Mouse (Mus musculus) thymus, adult 2 months (tissue): Measurements from ENCODE around the gene Aftph.

Experiments used
- CTCF ChIP-seq: fragments of 200-500 bp; IDR thresholded peaks from 2 replicates; pipeline ENCODE4 v1.5.1; 2012; ENCODE audit warnings: mild to moderate bottlenecking, control low read depth, low read length, moderate library complexity, borderline replicate concordance; ENCODE audit not compliant: control insufficient read depth, poor library complexity, insufficient read depth; ENCODE audit errors: extremely low read depth
- POLR2A ChIP-seq: fragments of 200-500 bp; IDR thresholded peaks from 2 replicates; pipeline ENCODE4 v1.6.1; 2012; ENCODE audit warnings: mild to moderate bottlenecking, low read length, control low read depth, moderate library complexity; ENCODE audit not compliant: control insufficient read depth, poor library complexity, insufficient read depth; ENCODE audit errors: extremely low read depth

DNA sequence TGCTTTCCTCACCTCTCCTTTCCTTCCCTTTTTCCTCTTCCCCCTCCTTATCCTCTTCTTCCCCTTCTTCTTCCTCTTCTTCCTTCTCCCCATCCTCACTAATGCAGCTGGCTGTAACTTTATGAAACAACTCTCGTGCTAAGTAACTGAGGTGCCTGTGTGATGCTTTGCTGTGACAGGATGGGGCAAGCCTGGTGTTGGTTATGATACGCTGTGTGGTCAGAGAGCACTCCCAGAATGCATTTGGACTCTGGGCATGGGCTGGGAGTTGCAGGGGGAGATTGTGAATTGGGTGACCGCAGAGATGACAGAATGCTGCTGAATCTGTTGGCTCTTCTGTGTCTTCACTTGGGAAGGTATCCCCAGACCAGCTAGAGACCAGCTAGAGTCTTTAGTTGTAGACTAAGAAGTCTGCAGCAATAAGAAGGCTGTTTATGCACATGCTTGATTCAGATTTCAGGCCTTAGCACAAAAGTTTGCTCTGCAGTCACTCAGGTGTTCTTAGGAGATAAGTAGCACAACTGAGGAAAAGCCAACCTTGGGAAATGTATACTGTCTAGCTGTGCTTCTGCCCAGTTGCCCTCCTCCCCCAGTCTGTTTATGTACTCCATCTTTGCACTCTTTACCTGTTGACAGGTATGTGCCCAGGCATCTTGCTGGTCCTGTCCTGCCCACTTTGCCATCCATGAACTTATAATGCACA is 37.6 kb upstream of the Aftph start:
- TF ChIP-seq POLR2A (no peak), CTCF (no peak)
